Mouse (Mus musculus): ENCODE measurements around the gene Hist1h1d. TPM values are rescaled to one million over a fixed set of nuclear protein-coding genes. Genes with fewer than 3 reads are reported as not detected.
"Not testable (repeated sequence)": the region's sequence is repeated elsewhere in the genome, so short reads cannot be mapped to it uniquely, and the experiment has no call there.

Hist1h1d gene
- polyA plus RNA-seq, 1 experiment from 2014 or later: 0.22 TPM

GRCm38 (mm10) chr13:23586099-23586939 is 33.3 kb downstream of the Hist1h1d start:
- Histone ChIP-seq H3K9ac (ENCODE audit: low read depth, low read length) (peak overlapping the region; percentile 48), H3K4me1 (replicated peaks; ENCODE audit: insufficient read depth, low read length) (no peaks in the 10 kb centered on the region), H3K36me3 (ENCODE audit: insufficient read depth, low read length) (no peaks in the 10 kb centered on the region), H3K9me3 (replicated peaks; ENCODE audit: low read length) (no peaks in the 10 kb centered on the region), H3K4me2 (ENCODE audit: low read length) (peak overlapping the region; percentile 78), H3K4me3 (replicated peaks; ENCODE audit: low read depth, low read length) (peak overlapping the region; percentile 49), H3K27ac (peak overlapping the region; percentile 97), H3K27me3 (ENCODE audit: insufficient read depth, low read length) (no peaks in the 10 kb centered on the region)
- DNase-seq (ENCODE audit: low spot score) (peak; percentile 49), ATAC-seq (replicated peaks; ENCODE audit: low FRiP score, low read depth) (no peak)
- no peak for TF ChIP-seq CTCF (IDR thresholded peaks at IDR 0.05; ENCODE audit: low read depth)
- 1% methylated on average over 21 of the region's 22 CpGs for WGBS

- H3K9me3 ChIP-seq (replicated peaks; ENCODE audit: low read length): no peaks in the 10 kb centered on the region
- H3K27me3 ChIP-seq (ENCODE audit: insufficient read depth, low read length): no peaks in the 10 kb centered on the region
- no peaks in the 10 kb centered on the region for H3K36me3 ChIP-seq (ENCODE audit: insufficient read depth, low read length)
- 4% methylated on average over 1 of the region's 1 CpGs for WGBS
- TF ChIP-seq CTCF (IDR thresholded peaks at IDR 0.05; ENCODE audit: low read depth): no peak
- H3K4me2 ChIP-seq (ENCODE audit: low read length): peak overlapping the region; percentile 78
- peak overlapping the region; percentile 94 for H3K27ac ChIP-seq
- no peaks in the 10 kb centered on the region for H3K4me1 ChIP-seq (replicated peaks; ENCODE audit: insufficient read depth, low read length)
- peak; percentile 41 for DNase-seq (ENCODE audit: low spot score)
- peak overlapping the region; percentile 49 for H3K4me3 ChIP-seq (replicated peaks; ENCODE audit: low read depth, low read length)
- H3K9ac ChIP-seq (ENCODE audit: low read depth, low read length): peak overlapping the region; percentile 48
- ATAC-seq (replicated peaks; ENCODE audit: low FRiP score, low read depth): no peak
These were observed 33.8 kb downstream of the Hist1h1d start for GRCm38 (mm10) chr13:23586940-23587225.

GRCm38 (mm10) chr13:23591206-23591605 is 38.1 kb downstream of the Hist1h1d start:
- Histone ChIP-seq H3K9ac (ENCODE audit: low read depth, low read length) (no peak overlapping the region), H3K4me1 (replicated peaks; ENCODE audit: insufficient read depth, low read length) (peaks cover 4% of the 10 kb centered on the region; the same call in 1 of the 2 replicates), H3K9me3 (replicated peaks; ENCODE audit: low read length) (no peaks in the 10 kb centered on the region), H3K4me2 (ENCODE audit: low read length) (no peak overlapping the region), H3K27ac (no peak overlapping the region), H3K36me3 (ENCODE audit: insufficient read depth, low read length) (no peaks in the 10 kb centered on the region), H3K27me3 (ENCODE audit: insufficient read depth, low read length) (no peaks in the 10 kb centered on the region), H3K4me3 (replicated peaks; ENCODE audit: low read depth, low read length) (no peak overlapping the region)
- no peak for TF ChIP-seq CTCF (IDR thresholded peaks at IDR 0.05; ENCODE audit: low read depth)
- WGBS: 93% methylated on average over 7 of the region's 7 CpGs
- DNase-seq (ENCODE audit: low spot score) (no peak), ATAC-seq (replicated peaks; ENCODE audit: low FRiP score, low read depth) (no peak)

- H3K27me3 ChIP-seq (ENCODE audit: insufficient read depth, low read length); H3K4me3 ChIP-seq (replicated peaks; ENCODE audit: low read depth, low read length); H3K4me2 ChIP-seq (ENCODE audit: low read length); ATAC-seq (replicated peaks; ENCODE audit: low FRiP score, low read depth); H3K4me1 ChIP-seq (replicated peaks; ENCODE audit: insufficient read depth, low read length); H3K9ac ChIP-seq (ENCODE audit: low read depth, low read length); H3K36me3 ChIP-seq (ENCODE audit: insufficient read depth, low read length); DNase-seq (ENCODE audit: low spot score); H3K9me3 ChIP-seq (replicated peaks; ENCODE audit: low read length); H3K27ac ChIP-seq: not testable (repeated sequence)
- 85% methylated on average over 7 of the region's 7 CpGs for WGBS
These were observed 38.8 kb downstream of the Hist1h1d start for GRCm38 (mm10) chr13:23591886-23592285.

GRCm38 (mm10) chr13:23592614-23593013 is 39.6 kb downstream of the Hist1h1d start:
- H3K9ac ChIP-seq (ENCODE audit: low read depth, low read length): no peak overlapping the region; the same call in 1 of the 2 replicates
- no peaks in the 10 kb centered on the region for H3K27me3 ChIP-seq (ENCODE audit: insufficient read depth, low read length)
- peaks cover 4% of the 10 kb centered on the region; the same call in 1 of the 2 replicates for H3K4me1 ChIP-seq (replicated peaks; ENCODE audit: insufficient read depth, low read length)
- H3K4me3 ChIP-seq (replicated peaks; ENCODE audit: low read depth, low read length): no peak overlapping the region
- TF ChIP-seq CTCF (IDR thresholded peaks at IDR 0.05; ENCODE audit: low read depth): no peak
- H3K9me3 ChIP-seq (replicated peaks; ENCODE audit: low read length): no peaks in the 10 kb centered on the region
- H3K36me3 ChIP-seq (ENCODE audit: insufficient read depth, low read length): no peaks in the 10 kb centered on the region
- WGBS: 49% methylated on average over 7 of the region's 7 CpGs
- peak overlapping the region; percentile 78 for H3K27ac ChIP-seq
- DNase-seq (ENCODE audit: low spot score): no peak
- no peak for ATAC-seq (replicated peaks; ENCODE audit: low FRiP score, low read depth)
- H3K4me2 ChIP-seq (ENCODE audit: low read length): no peak overlapping the region

- Histone ChIP-seq H3K27ac (peak overlapping the region; percentile 78), H3K4me1 (replicated peaks; ENCODE audit: insufficient read depth, low read length) (peaks cover 4% of the 10 kb centered on the region; the same call in 1 of the 2 replicates), H3K9me3 (replicated peaks; ENCODE audit: low read length) (no peaks in the 10 kb centered on the region), H3K27me3 (ENCODE audit: insufficient read depth, low read length) (no peaks in the 10 kb centered on the region), H3K36me3 (ENCODE audit: insufficient read depth, low read length) (no peaks in the 10 kb centered on the region), H3K4me2 (ENCODE audit: low read length) (no peak overlapping the region), H3K4me3 (replicated peaks; ENCODE audit: low read depth, low read length) (no peak overlapping the region), H3K9ac (ENCODE audit: low read depth, low read length) (no peak overlapping the region; the same call in 1 of the 2 replicates)
- WGBS: 49% methylated on average over 5 of the region's 5 CpGs
- ATAC-seq (replicated peaks; ENCODE audit: low FRiP score, low read depth) (peak; percentile 43; the same call in 1 of the 2 replicates), DNase-seq (ENCODE audit: low spot score) (peak; percentile 72)
- no peak for TF ChIP-seq CTCF (IDR thresholded peaks at IDR 0.05; ENCODE audit: low read depth)
These were observed 40.1 kb downstream of the Hist1h1d start for GRCm38 (mm10) chr13:23593051-23593770.
